Mouse (Mus musculus): ENCODE measurements around the gene Atp6v1e1.
"Not testable (repeated sequence)": the region's sequence is repeated elsewhere in the genome, so short reads cannot be mapped to it uniquely, and the experiment has no call there.

Gene Atp6v1e1

DNA sequence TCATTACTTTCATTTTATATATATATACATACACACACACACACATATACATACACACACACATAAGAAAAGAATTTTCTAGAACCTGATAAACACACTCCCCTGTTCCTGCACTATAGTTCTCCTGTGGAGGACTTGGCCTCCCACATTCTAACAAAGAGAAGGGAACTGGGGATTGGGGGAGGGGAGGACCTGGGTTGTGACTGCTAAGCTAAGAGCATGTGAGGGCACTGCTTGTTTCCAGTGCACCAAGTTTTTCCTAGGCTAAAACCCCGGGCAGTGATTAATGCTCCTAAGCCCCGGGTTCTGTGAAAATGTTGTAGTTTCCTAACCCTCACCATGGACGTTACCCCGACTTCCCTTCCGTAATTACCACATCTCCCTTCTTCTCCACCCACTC lies 2.4 kb downstream of the Atp6v1e1 start:
- no peak for DNase-seq (ENCODE audit: low read depth, low spot score)

DNA sequence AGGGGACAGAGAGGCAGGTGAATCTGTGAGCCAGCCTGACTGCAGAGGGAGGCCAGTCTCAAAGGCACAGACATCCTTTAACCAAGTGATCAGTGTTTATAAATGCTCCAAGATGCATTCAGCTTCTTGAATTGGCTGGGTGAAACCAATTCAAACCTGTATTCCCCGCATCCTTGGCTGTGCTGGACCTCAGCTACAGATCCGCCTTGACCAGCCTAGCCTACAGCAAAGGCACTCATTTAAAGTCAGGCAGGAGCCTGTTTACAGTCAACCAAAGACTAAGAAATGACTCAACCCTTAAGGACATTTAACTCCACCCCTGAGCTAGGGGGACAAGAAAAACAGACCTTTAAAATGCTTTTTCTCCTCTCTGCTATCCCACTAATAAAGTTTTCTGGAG lies 3.3 kb downstream of the Atp6v1e1 start:
- DNase-seq (ENCODE audit: low read depth, low spot score): no peak

GRCm38 (mm10) chr6:120811999-120812398 lies 10.6 kb downstream of the Atp6v1e1 start:
- not testable (repeated sequence) for DNase-seq (ENCODE audit: low read depth, low spot score)

DNA sequence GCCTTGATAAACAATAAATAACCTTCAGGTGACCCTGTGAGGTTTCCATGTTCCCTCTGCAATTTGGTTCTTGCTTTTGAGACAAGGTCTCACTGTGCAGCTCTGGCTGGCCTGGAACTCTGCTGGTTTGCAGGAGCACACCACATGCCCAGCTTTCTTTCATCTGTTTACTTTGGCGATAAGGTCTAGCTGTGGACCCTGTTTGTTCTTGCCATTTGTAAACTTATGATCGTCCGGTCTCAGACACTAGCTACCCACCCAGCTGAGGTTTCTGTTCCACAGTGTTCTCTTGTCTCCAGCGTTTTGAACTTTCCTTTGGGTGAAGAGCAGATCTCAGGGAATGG lies 14.9 kb downstream of the Atp6v1e1 start:
- DNase-seq (ENCODE audit: low read depth, low spot score): no peak

DNA sequence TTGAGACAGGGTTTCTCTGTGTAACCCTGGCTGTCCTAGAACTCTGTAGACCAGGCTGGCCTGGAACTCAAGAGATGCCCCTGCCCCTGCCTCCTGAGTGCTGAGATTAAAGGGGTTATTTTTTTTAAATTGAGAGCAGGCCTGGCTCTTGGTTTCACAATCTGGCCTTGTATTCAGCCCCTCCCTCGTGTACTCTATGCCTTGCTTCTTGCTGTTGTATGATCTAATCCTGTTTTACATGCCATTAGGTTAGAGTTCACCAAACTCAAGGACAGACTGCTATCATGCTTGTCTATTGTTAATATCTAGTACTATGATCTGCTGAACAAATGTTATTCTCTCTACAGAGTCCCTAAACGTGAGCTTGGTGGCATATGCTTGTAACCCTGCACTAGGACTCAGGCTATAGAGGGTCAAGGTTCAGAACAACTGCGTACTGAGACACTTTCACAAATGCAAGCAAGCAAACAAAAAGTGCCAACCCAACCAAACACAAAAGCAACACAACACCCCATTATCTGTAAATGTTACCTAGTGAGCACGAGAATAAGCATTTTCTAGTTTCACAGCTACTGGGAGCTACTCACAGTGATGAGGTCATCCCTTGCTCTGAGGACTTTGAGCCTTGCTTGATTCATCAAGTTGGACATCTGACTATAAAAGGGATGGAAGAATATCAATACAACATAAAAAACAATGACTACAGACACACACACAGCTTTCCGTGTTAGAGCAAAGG lies 15.4 kb downstream of the Atp6v1e1 start:
- DNase-seq (ENCODE audit: low read depth, low spot score): no peak

- no peak for DNase-seq (ENCODE audit: low read depth, low spot score)
These were observed 23.0 kb downstream of the Atp6v1e1 start for GRCm38 (mm10) chr6:120799581-120800041.

GRCm38 (mm10) chr6:120798905-120799304 lies 23.7 kb downstream of the Atp6v1e1 start:
- no peak for DNase-seq (ENCODE audit: low read depth, low spot score)

DNA sequence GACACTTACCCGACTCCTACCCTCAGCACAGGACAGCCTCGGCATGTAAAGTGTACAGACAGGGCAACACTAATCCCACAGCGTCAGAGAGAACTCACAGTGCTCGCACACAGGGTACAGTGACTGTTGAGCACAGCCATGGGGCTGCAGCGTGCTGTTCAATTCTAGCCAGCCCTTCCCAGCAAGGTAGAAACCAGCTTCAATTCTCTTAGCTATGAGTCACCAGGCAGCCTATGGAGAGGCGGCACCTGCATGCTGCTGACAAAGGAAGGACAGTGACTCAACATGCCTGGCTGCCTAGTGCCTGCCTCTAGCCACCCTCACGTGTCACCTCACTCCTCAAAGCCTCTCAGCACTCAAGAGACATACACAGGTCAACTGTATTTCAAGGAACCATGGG lies 24.6 kb downstream of the Atp6v1e1 start:
- DNase-seq (ENCODE audit: low read depth, low spot score): no peak

GRCm38 (mm10) chr6:120796111-120796510 lies 26.5 kb downstream of the Atp6v1e1 start:
- no peak for DNase-seq (ENCODE audit: low read depth, low spot score)

- peak; percentile 44 for DNase-seq (ENCODE audit: low read depth, low spot score)
These were observed 27.0 kb downstream of the Atp6v1e1 start for GRCm38 (mm10) chr6:120795422-120796086.

DNA sequence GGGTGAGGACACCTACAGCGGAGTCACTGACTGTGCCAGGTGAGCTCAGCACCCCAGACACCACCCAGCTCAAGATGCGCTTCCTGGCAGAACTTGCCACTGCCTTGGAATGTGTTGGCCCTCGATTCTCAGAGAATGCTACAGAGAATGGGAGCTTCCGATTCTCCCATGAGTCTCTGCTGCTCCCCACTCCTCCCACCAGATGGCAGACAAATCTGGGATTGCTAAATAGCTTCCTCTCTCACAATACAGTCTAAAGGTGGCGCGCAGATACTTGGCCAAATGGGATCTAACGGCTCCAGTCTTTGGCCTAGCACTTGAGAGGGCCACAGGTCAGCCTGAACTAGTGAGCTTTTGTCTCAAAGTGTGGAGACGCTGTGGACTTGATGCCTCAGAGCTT lies 29.6 kb downstream of the Atp6v1e1 start:
- DNase-seq (ENCODE audit: low read depth, low spot score): no peak

GRCm38 (mm10) chr6:120790717-120791116 lies 31.9 kb downstream of the Atp6v1e1 start:
- no peak for DNase-seq (ENCODE audit: low read depth, low spot score)

DNA sequence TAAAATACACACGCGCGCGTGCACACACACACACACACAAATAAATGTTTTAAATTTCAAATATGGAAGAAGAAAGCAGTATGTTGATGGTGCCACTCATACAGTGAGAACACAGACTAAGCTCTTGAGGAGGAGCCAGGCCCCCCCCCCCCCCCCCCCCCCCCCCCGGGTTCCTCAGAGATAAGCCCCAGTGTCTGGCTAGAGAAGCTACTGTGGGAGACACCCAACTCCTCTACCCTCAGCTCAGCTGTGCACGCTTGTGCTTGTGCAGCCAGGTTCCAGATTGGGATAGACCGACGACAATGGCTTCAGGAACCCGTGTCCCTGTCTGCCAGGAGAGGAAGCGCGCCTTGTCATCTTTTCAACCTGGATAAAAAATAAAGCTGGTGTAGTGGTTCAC lies 32.4 kb downstream of the Atp6v1e1 start:
- no peak for DNase-seq (ENCODE audit: low read depth, low spot score)

DNA sequence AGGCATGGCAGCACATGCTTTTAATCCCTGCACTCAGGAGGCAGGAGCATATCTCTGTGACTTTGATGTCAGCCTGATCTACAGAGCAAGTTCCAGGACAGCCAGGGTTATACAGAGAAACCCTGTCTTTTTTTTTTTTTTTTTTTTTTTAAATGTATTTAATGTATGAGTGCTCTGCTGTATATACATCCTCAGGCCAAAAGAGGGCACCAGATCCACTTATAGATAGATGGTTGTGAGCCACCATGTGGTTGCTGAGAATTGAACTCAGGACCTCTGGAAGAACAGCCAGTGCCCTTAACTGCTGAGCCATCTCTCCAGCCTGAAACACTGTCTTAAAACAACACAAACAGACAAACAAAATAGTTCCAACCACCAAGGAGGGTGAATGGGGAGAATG lies 33.7 kb downstream of the Atp6v1e1 start:
- DNase-seq (ENCODE audit: low read depth, low spot score): no peak

- DNase-seq (ENCODE audit: low read depth, low spot score): no peak
These were observed 34.5 kb downstream of the Atp6v1e1 start for GRCm38 (mm10) chr6:120788068-120788607.

GRCm38 (mm10) chr6:120784351-120784750 lies 38.2 kb downstream of the Atp6v1e1 start:
- DNase-seq (ENCODE audit: low read depth, low spot score): no peak

DNA sequence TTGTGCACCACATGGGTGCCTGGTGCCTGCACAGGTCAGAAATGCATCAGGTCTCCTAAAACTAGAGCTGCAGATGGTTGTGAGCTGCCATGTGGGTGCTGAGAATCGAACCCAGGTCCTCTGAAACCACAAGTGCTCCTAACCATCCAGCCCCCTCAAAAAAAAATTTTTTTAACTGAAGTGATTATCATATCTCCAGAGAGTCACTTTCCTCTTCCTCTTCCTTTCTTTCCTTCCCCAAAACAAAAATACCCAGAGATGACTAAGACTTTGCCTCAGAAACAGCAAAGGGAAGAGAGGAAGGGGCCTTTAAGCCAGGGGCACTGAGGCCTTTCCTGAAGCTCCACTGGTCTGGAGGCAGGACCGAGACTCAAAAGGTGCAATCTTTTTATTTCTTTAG lies 39.6 kb downstream of the Atp6v1e1 start:
- no peak for DNase-seq (ENCODE audit: low read depth, low spot score)

DNA sequence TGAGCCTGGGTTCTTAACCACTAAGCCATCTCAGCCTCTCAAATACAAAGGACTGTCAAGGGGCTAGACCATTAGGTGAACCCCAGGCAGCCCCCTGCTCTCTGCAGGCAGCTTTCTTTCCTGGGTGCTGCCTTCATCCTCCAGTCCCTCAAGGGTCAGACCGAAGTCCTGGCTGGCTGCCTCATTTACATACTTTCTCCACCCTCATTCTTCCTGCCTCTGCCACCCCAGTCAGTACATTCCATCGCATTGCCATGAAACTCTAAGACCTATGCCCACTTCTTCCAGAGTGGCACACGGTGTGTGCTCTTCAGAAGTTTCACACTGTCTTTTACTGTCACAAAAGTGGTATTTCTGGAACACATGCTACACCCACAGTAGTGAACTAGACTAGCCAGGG lies 44.4 kb downstream of the Atp6v1e1 start:
- no peak for DNase-seq (ENCODE audit: low read depth, low spot score)

- DNase-seq (ENCODE audit: low read depth, low spot score): no peak
These were observed 45.1 kb downstream of the Atp6v1e1 start for GRCm38 (mm10) chr6:120777533-120777932.

GRCm38 (mm10) chr6:120776286-120776685 lies 46.3 kb downstream of the Atp6v1e1 start:
- DNase-seq (ENCODE audit: low read depth, low spot score): no peak

DNA sequence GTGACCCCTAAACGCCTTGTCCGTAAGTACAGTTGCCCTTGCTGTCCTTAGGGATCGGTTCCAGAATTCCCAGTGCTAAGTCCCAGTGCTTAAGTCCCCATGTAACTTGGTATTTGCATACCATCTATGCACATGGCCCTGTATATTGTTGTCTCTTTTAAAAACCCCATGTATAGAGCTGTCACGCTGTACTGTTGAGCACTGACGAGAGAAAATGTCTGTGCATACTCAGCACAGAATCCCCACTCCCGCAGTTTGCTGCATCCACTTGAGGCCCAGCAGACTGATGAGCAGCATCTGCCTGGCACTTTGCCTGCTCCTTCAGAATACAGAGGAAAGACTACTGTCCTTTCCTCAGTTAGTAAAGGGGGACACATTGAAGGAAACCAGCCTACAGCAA lies 48.8 kb downstream of the Atp6v1e1 start:
- DNase-seq (ENCODE audit: low read depth, low spot score): no peak

- DNase-seq (ENCODE audit: low read depth, low spot score): no peak
These were observed 49.4 kb downstream of the Atp6v1e1 start, which contains the start of gene Slc25a18 for GRCm38 (mm10) chr6:120773149-120773628. Gene Slc25a18, plus strand, starts transcription at chr6:120773578.

DNA sequence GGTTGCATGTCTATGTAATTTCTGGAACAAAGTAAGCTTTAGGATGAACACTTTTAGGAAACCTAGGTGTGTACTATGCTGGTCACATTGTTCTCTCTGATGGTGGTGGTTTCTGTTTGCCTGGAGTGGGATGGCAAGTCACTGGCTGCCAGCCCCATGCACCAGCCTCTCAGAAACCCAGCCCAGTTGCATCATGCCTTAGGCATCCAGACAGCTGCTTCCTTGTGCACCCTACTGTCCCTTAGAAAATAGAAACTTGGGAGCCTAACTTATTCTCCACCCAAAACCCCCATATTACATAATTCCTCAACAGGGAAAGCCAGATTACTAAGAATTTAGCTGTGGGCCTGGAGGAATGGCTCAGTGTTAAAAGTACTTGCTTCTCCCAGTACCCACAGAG lies 50.6 kb downstream of the Atp6v1e1 start:
- no peak for DNase-seq (ENCODE audit: low read depth, low spot score)

All from retina, postnatal 7 days (tissue).